Mouse (Mus musculus) splenic B cell, adult 2 months (primary cell): Measurements from ENCODE around the gene Phf6.
"Not testable (repeated sequence)": the region's sequence is repeated elsewhere in the genome, so short reads cannot be mapped to it uniquely, and the experiment has no call there.

Experiments
- DNase-seq: peaks from one replicate; pipeline ENCODE4 v3.0.0-alpha.2; 2011; ENCODE audit warnings: low read depth, low spot score
- H3K27me3 ChIP-seq: 2 replicates; pipeline ENCODE4 v1.6.1; 2012; ENCODE audit warnings: mild to moderate bottlenecking, low read length, moderate library complexity, mixed read lengths; ENCODE audit not compliant: control insufficient read depth, poor library complexity, insufficient read depth, severe bottlenecking
- H3K36me3 ChIP-seq: 2 replicates; pipeline ENCODE4 v1.6.1; 2012; ENCODE audit warnings: mild to moderate bottlenecking, low read length, moderate library complexity, mixed read lengths; ENCODE audit not compliant: control insufficient read depth, poor library complexity, insufficient read depth, severe bottlenecking

Gene Phf6

DNA sequence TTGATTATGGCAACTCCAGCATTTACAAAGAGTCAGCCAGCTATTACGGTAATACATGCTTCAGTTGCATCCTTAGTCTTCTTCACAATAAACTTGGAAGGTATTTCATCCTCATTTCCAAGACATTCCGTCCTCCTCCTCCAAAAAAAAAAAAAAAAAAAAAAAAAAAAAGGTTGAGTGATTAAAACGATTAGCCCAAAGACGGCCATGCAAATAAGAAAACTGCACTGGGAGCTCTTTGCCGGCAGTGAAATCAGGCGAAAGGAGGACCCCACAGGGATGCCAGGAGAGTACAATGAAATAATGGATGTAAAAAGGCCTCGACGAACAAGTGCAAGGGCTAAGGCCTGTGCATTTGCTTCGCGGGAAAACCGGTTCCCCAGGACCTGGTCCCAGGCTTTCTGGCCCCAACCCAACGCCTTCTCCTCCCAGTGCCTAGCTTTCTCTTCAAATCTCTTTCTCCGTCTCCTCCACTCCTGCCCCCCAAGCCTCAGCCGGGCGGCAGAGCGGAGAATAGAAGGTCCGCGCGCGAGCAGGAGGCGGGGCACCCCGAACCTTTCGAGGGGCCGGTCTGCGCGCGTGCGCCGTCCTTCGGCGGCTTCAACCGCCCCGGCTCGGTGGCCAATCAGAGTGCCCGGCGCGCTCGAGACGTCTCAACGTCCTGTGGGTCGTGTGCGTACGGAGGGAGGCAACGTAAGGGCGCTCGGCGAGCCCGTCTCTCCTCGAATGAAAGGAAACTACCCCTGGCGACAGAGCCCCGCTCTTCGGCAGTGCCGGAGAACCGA lies at the start of gene Phf6:
TSS of gene Phf6 (plus strand) at position 680 of the 785 bp plus-strand sequence.
- Histone ChIP-seq H3K27me3 (no peaks in the 10 kb centered on the region), H3K36me3 (no peaks in the 10 kb centered on the region)
- DNase-seq, result peak; percentile 93

- H3K27me3 ChIP-seq, result no peaks in the 10 kb centered on the region
- no peaks in the 10 kb centered on the region for H3K36me3 ChIP-seq
- DNase-seq, result peak; percentile 67
Measured at GRCm38 (mm10) chrX:52864126-52864525, 47.9 kb upstream of the Phf6 start.

GRCm38 (mm10) chrX:52898486-52898885 lies 13.6 kb upstream of the Phf6 start:
- not testable (repeated sequence) for H3K36me3 ChIP-seq, DNase-seq, H3K27me3 ChIP-seq

GRCm38 (mm10) chrX:52912372-52912728 lies 284 bp downstream of the Phf6 start:
- no peak for DNase-seq
- no peaks in the 10 kb centered on the region for H3K36me3 ChIP-seq
- H3K27me3 ChIP-seq, result no peaks in the 10 kb centered on the region

DNA sequence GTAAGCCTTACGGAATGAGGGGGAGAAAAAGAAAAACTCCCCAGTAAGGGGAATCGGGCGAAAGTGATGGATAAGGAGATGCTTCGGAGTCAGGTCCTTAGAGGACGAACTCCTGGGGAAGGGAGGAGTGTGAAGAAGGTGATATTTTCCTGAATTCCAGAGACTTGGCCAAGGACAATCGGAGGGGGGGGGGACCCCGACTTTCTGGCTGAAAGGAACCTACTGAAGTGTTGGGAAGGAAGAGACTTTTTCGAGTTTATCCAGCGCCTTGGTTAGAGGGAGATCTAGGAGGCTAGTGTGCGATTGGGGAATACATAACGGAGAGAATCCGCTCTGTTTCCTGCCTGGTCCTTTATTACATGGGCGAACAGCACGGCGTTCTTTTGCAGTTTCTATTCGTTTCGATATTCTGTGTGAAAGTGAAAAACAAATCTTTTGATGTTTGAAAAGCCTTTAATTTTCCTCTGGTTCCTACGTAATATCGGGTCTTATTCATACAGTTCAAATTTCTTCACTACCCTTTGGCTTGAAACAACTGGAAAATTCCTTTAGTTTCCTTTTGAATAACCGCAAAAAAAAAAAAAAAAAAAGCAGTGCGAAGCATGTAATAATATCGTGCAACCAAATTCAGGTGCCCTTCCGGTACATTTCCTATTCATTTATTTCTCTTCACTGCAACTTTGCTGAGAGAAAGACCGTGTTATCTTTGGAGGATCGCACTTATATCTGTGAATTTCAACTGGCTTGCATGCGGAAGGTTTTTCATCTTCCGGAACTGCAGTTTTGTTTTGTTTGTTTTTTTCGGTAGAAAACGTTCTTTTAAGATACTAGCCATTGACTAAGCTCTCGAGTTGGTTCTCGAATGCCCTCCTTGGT lies 998 bp downstream of the Phf6 start:
- no peaks in the 10 kb centered on the region for H3K27me3 ChIP-seq
- H3K36me3 ChIP-seq, result no peaks in the 10 kb centered on the region
- DNase-seq, result peak; percentile 18

- peak; percentile 39 for DNase-seq
Measured at GRCm38 (mm10) chrX:52913856-52914255, 1.8 kb downstream of the Phf6 start.

GRCm38 (mm10) chrX:52914705-52915104 lies 2.6 kb downstream of the Phf6 start:
- H3K36me3 ChIP-seq, result no peaks in the 10 kb centered on the region
- H3K27me3 ChIP-seq, result no peaks in the 10 kb centered on the region
- DNase-seq, result no peak

More at GRCm38 (mm10) chrX:52913856-52914255, 1.8 kb downstream of the Phf6 start:
- H3K27me3 ChIP-seq, result no peaks in the 10 kb centered on the region
- no peaks in the 10 kb centered on the region for H3K36me3 ChIP-seq

DNA sequence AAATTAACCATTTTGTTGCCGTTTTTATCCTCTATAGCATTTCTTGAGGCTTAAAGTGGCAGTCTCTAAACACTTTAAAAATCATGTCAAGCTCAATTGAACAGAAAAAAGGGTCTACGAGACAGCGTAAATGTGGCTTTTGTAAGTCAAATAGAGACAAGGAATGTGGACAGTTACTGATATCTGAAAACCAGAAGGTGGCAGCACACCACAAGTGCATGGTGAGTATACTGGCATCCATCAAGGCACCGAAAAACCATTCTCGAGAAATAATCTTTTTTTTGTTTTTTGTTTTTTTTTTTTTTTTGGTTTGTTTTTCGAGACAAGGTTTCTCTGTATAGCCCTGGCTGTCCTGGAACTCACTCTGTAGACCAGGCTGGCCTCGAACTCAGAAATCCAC lies 4.5 kb downstream of the Phf6 start:
- no peaks in the 10 kb centered on the region for H3K27me3 ChIP-seq
- H3K36me3 ChIP-seq, result no peaks in the 10 kb centered on the region
- DNase-seq, result peak; percentile 52

- Histone ChIP-seq H3K27me3 (no peaks in the 10 kb centered on the region), H3K36me3 (no peaks in the 10 kb centered on the region)
- DNase-seq, result peak; percentile 75
Measured at GRCm38 (mm10) chrX:52926726-52927125, 14.7 kb downstream of the Phf6 start.

GRCm38 (mm10) chrX:52928883-52929282 lies 16.8 kb downstream of the Phf6 start:
- H3K36me3 ChIP-seq, result no peaks in the 10 kb centered on the region
- DNase-seq, result peak; percentile 74

GRCm38 (mm10) chrX:52929779-52930178 lies 17.7 kb downstream of the Phf6 start:
- DNase-seq, result peak; percentile 30
- Histone ChIP-seq H3K27me3 (no peaks in the 10 kb centered on the region), H3K36me3 (no peaks in the 10 kb centered on the region)

More at GRCm38 (mm10) chrX:52928883-52929282, 16.8 kb downstream of the Phf6 start:
- H3K27me3 ChIP-seq, result no peaks in the 10 kb centered on the region

- H3K27me3 ChIP-seq, result no peaks in the 10 kb centered on the region
- peak; percentile 7 for DNase-seq
- no peaks in the 10 kb centered on the region for H3K36me3 ChIP-seq
Measured at GRCm38 (mm10) chrX:52930191-52930590, 18.1 kb downstream of the Phf6 start.

DNA sequence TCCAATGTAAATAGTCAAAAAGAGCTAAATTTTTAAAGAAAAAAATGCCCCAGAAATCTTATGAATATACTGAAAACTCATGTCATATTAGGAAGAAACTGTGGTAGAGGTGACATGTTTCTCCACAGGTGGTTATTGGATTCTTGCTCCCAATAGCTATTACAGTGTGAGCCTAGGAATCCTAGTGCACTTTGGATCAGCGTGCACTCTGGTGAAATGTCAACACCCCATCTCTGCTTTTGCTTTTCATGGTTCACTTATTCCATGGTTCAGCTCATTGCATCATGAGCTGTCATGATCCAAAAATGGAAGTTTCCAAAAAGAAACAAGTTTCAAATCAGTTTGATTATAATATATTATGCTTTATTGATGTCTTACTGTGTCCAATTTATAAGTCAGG lies 20.1 kb downstream of the Phf6 start:
- H3K36me3 ChIP-seq, result no peaks in the 10 kb centered on the region
- no peaks in the 10 kb centered on the region for H3K27me3 ChIP-seq
- no peak for DNase-seq

DNA sequence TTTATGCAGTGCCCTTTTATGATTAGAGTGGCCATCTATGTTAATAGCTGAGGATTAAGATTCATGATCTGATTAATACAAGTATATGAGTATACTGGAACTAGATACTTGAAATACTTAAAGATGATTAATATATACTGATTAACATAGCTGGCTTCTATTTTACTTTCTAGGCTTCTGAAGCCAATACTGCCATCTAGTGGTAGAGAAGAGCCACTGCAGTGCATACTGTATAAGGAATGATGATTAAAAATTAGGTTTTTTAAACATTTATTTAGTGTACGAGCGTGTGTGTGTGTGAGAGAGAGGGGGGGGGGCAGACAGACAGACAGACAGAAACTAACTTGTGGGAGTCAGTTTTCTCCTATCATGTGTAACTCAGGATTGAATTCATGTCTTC lies 22.4 kb downstream of the Phf6 start:
- no peaks in the 10 kb centered on the region for H3K27me3 ChIP-seq
- no peaks in the 10 kb centered on the region for H3K36me3 ChIP-seq
- peak; percentile 26 for DNase-seq

DNA sequence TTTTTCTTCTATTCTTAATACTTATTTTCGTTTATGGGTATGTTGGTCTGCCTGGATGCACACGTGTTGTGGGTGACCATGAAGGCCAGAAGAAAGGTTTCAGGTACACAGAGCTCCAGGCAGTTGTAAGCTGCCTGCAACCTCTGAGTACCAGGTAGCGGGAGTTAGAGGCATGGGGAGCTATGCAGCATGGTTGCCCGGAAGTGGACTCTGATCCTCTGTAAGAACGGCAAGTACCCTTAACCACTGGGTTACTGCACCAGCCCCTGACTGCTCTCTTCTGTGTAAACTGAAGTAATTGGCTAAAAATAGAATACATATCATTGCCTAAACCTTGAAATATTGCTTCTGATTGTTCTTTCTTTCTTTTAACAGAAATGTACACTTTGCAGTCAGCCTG lies 33.4 kb downstream of the Phf6 start:
- DNase-seq, result no peak
- H3K36me3 ChIP-seq, result no peaks in the 10 kb centered on the region

More for the DNA sequence above, 33.4 kb downstream of the Phf6 start:
- H3K27me3 ChIP-seq, result no peaks in the 10 kb centered on the region
